10 mouse cellular contexts compared by ENCODE assay signal in genomic region chr14:62892771-62893641, GRCm38 (mm10). TPM values are rescaled to one million over a fixed set of nuclear protein-coding genes. Genes with fewer than 3 reads are reported as not detected.
DNase-seq lines count a peak whose midpoint lies in the region; ATAC-seq lines count a peak whose summit lies in the region.
"Had no signal": no experiment of that assay in that cellular context is flagged by ENCODE, and none has a peak within 500 bp of the region (broad histone marks: within the 10 kb centered on the region; RNA-seq: fewer than 3 reads in every experiment).

No protein-coding gene starts in this region.

- ATAC-seq in embryonic facial prominence, embryonic 15.5 days (ENCODE audit: insufficient number of reproducible peaks, low FRiP score, low TSS enrichment, low read depth): peak; percentile 70; the same call in 1 of the 2 replicates
- ATAC-seq in forebrain, embryonic 13.5 days: no peak
- no peak for ATAC-seq in hindbrain, embryonic 11.5 days (ENCODE audit: low FRiP score)

- no peaks in the 10 kb centered on the region for H3K9me3 ChIP-seq in embryonic facial prominence, embryonic 15.5 days (replicated peaks)
- no peaks in the 10 kb centered on the region for H3K9me3 ChIP-seq in embryonic facial prominence, embryonic 10.5 days
- H3K9me3 ChIP-seq in forebrain, embryonic 13.5 days (replicated peaks): no peaks in the 10 kb centered on the region
- H3K9me3 ChIP-seq in hindbrain, embryonic 11.5 days (ENCODE audit: control insufficient read depth, low read length): no peaks in the 10 kb centered on the region

- no peaks in the 10 kb centered on the region for H3K36me3 ChIP-seq in embryonic facial prominence, embryonic 15.5 days
- H3K36me3 ChIP-seq in embryonic facial prominence, embryonic 10.5 days (replicated peaks): no peaks in the 10 kb centered on the region; the same call in 1 of the 2 replicates
- no peaks in the 10 kb centered on the region for H3K36me3 ChIP-seq in forebrain, embryonic 13.5 days (ENCODE audit: poor library complexity, severe bottlenecking)
- no peaks in the 10 kb centered on the region for H3K36me3 ChIP-seq in hindbrain, embryonic 11.5 days (ENCODE audit: control insufficient read depth, insufficient read depth, low read length)

- H3K4me1 ChIP-seq in embryonic facial prominence, embryonic 15.5 days: 0 out of 2 replicates have a peak, but pooled peaks cover 4% of the 10 kb centered on the region
- peaks cover 34% of the 10 kb centered on the region for H3K4me1 ChIP-seq in embryonic facial prominence, embryonic 10.5 days
- H3K4me1 ChIP-seq in forebrain, embryonic 13.5 days: no peaks in the 10 kb centered on the region
- H3K4me1 ChIP-seq in hindbrain, embryonic 11.5 days (replicated peaks; ENCODE audit: control insufficient read depth, insufficient read depth, low read length): no peaks in the 10 kb centered on the region

- H3K27ac ChIP-seq in embryonic facial prominence, embryonic 15.5 days (replicated peaks): no peak overlapping the region
- no peak overlapping the region for H3K27ac ChIP-seq in embryonic facial prominence, embryonic 10.5 days (replicated peaks)
- H3K27ac ChIP-seq in forebrain, embryonic 13.5 days: no peak overlapping the region
- no peak overlapping the region for H3K27ac ChIP-seq in hindbrain, embryonic 11.5 days (ENCODE audit: low read depth, low read length)

- no peak overlapping the region for H3K4me2 ChIP-seq in embryonic facial prominence, embryonic 15.5 days (replicated peaks)
- H3K4me2 ChIP-seq in forebrain, embryonic 13.5 days: no peak overlapping the region
- no peak overlapping the region for H3K4me2 ChIP-seq in hindbrain, embryonic 11.5 days (replicated peaks; ENCODE audit: low read depth, low read length)

- H3K4me3 ChIP-seq in embryonic facial prominence, embryonic 15.5 days (replicated peaks): no peak overlapping the region
- H3K4me3 ChIP-seq in embryonic facial prominence, embryonic 10.5 days: no peak overlapping the region
- H3K4me3 ChIP-seq in forebrain, embryonic 13.5 days: no peak overlapping the region
- H3K4me3 ChIP-seq in hindbrain, embryonic 11.5 days (ENCODE audit: low read depth, low read length): no peak overlapping the region

- H3K27me3 ChIP-seq in embryonic facial prominence, embryonic 15.5 days: no peaks in the 10 kb centered on the region
- H3K27me3 ChIP-seq in embryonic facial prominence, embryonic 10.5 days (replicated peaks; ENCODE audit: low read depth, poor library complexity, severe bottlenecking): no peaks in the 10 kb centered on the region
- no peaks in the 10 kb centered on the region for H3K27me3 ChIP-seq in forebrain, embryonic 13.5 days
- no peaks in the 10 kb centered on the region for H3K27me3 ChIP-seq in hindbrain, embryonic 11.5 days (ENCODE audit: control insufficient read depth, insufficient read depth, low read length)

- WGBS in embryonic facial prominence, embryonic 15.5 days: 57% methylated on average over 8 of the region's 8 CpGs
- 78% methylated on average over 8 of the region's 8 CpGs for WGBS in embryonic facial prominence, embryonic 10.5 days
- WGBS in forebrain, embryonic 13.5 days: 91% methylated on average over 8 of the region's 8 CpGs
- 75% methylated on average over 8 of the region's 8 CpGs for WGBS in hindbrain, embryonic 11.5 days

- H3K9ac ChIP-seq in embryonic facial prominence, embryonic 15.5 days: no peak overlapping the region
- no peak overlapping the region for H3K9ac ChIP-seq in forebrain, embryonic 13.5 days
- no peak overlapping the region for H3K9ac ChIP-seq in hindbrain, embryonic 11.5 days (ENCODE audit: low read depth, low read length)

- no peak for DNase-seq in embryonic facial prominence, embryonic 10.5 days (ENCODE audit: low spot score)
- DNase-seq in urinary bladder, postnatal 14 days (ENCODE audit: low spot score): peak; percentile 19
- DNase-seq in urinary bladder, postnatal 25 days (ENCODE audit: low spot score): no peak
- DNase-seq in layer of hippocampus, postnatal 36 days: peak; percentile 76 to 81
- no peak for DNase-seq in retina, embryonic 14.5 days (ENCODE audit: low spot score)
- no peak for DNase-seq in hindbrain, embryonic 11.5 days (ENCODE audit: low spot score)
- DNase-seq: kidney, postnatal 10 days; thymus, adult 2 months had no signal

RNA-seq across cellular contexts. Expression of gene Wdfy2, which starts 55.5 kb away (rescaled TPM):
- 8.0 and 8.2 TPM in 2 replicates for polyA plus RNA-seq in embryonic facial prominence, embryonic 15.5 days (2015; fragmentation: Nextera tagmentation; extraction: Ambion mirVana)
- 13.6 and 16.0 TPM in 2 replicates for polyA plus RNA-seq in embryonic facial prominence, embryonic 10.5 days (2016; fragmentation: Nextera tagmentation; extraction: Ambion mirVana)
- 10 to 100 TPM; 16.3 to 16.6 TPM for total RNA-seq in layer of hippocampus, postnatal 36 days (2021)
- 7.3 and 8.5 TPM in 2 replicates for polyA plus RNA-seq in forebrain, embryonic 13.5 days (2015; fragmentation: Nextera tagmentation; extraction: Ambion mirVana)
- polyA plus RNA-seq in hindbrain, embryonic 11.5 days (2014; fragmentation: Nextera tagmentation; extraction: Ambion mirVana): 12.5 and 17.0 TPM in 2 replicates

Comparison
In these comparisons a context has a peak if more than half of its experiments do, and no peak if none do; other contexts are left out.
1. DNase-seq: peak in urinary bladder, postnatal 14 days (single experiment) and layer of hippocampus, postnatal 36 days (2 of 2); none in embryonic facial prominence, embryonic 10.5 days (single experiment), urinary bladder, postnatal 25 days (single experiment), retina, embryonic 14.5 days (single experiment) and hindbrain, embryonic 11.5 days (single experiment).